26 mouse cellular contexts compared by ENCODE assay signal in the genomic region with DNA sequence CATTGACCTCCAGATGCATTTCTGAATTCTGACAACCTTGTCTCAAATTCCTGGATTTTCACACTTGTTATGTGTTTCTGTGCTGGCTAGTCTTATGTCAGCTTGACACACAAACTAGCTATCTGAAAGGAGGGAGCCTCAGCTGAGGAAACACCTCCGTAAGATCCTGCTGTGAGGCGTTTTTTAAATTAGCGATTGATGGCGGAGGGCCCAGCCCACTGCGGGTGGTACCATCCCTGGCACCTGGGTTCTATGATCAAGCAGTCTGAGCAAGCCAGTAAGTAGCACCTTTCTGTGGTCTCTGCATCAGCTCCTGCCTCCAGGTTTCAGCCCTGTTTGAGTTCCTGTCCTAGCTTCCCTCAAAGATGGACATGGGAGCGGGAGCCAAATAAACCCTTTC.
DNase-seq lines count a peak whose midpoint lies in the region; ATAC-seq and TF ChIP-seq lines count a peak whose summit lies in the region.
"Had no signal": no experiment of that assay in that cellular context is flagged by ENCODE, and none has a peak within 500 bp of the region (broad histone marks: within the 10 kb centered on the region; RNA-seq: fewer than 3 reads in every experiment).

No protein-coding gene starts in this region.

- H3K27ac ChIP-seq in limb, embryonic 10.5 days: no peak overlapping the region
- H3K27ac ChIP-seq in lung, postnatal 0 days (ENCODE audit: low read length): no peak overlapping the region
- H3K27ac ChIP-seq: embryonic facial prominence, embryonic 12.5 days; heart, adult 2 months; hindbrain, embryonic 14.5 days; liver, embryonic 14.5 days; stomach, embryonic 15.5 days had no signal

- no peak for TF ChIP-seq EP300 in lung, postnatal 0 days (IDR thresholded peaks at IDR 0.05)

- no peak overlapping the region for H3K4me3 ChIP-seq in limb, embryonic 10.5 days
- no peak overlapping the region for H3K4me3 ChIP-seq in lung, postnatal 0 days (ENCODE audit: low read depth, low read length)
- H3K4me3 ChIP-seq: embryonic facial prominence, embryonic 12.5 days; heart, adult 2 months; heart, embryonic 12.5 days; stomach, embryonic 15.5 days had no signal

- peak; percentile 77 for DNase-seq in heart, adult 11 months
- no peak for DNase-seq in heart, postnatal 25 days (ENCODE audit: low spot score)
- DNase-seq in cerebellum, adult 18-20 months: peak; percentile 26 to 57
- peak; percentile 60 for DNase-seq in cerebellum, adult 9-11 months
- no peak for DNase-seq in limb, embryonic 10.5 days (ENCODE audit: low spot score)
- no peak for DNase-seq in thymus, postnatal 36 days
- no peak for DNase-seq in lung, postnatal 0 days (ENCODE audit: low spot score)
- DNase-seq: adrenal gland, postnatal 14 days; embryo, embryonic 11 days; gastrocnemius, postnatal 36 days; heart, adult 2 months; kidney, adult 9 months; kidney, postnatal 10 days; lung, adult 2 months; lung, postnatal 14 days; midbrain, embryonic 14.5 days; right cerebral cortex, postnatal 14 days; thymus, postnatal 25 days had no signal

- no peaks in the 10 kb centered on the region for H3K9me3 ChIP-seq in limb, embryonic 10.5 days (replicated peaks)
- no peaks in the 10 kb centered on the region for H3K9me3 ChIP-seq in lung, postnatal 0 days (ENCODE audit: low read length)
- H3K9me3 ChIP-seq: embryonic facial prominence, embryonic 12.5 days; heart, embryonic 12.5 days; stomach, embryonic 15.5 days had no signal

- peaks cover 66% of the 10 kb centered on the region for H3K4me1 ChIP-seq in limb, embryonic 10.5 days
- no peaks in the 10 kb centered on the region for H3K4me1 ChIP-seq in lung, postnatal 0 days (ENCODE audit: insufficient read depth, low read depth, low read length)

- no peak overlapping the region for H3K4me2 ChIP-seq in lung, postnatal 0 days (replicated peaks; ENCODE audit: low read depth, low read length)
- H3K4me2 ChIP-seq: embryonic facial prominence, embryonic 12.5 days; heart, embryonic 12.5 days; hindbrain, embryonic 14.5 days; stomach, embryonic 15.5 days had no signal

- ATAC-seq in lung, postnatal 0 days: no peak
- ATAC-seq: CD4-positive, CD25-positive, alpha-beta regulatory T cell, adult 4 months; forebrain, embryonic 14.5 days; intestine, postnatal 0 days had no signal

- H3K36me3 ChIP-seq in limb, embryonic 10.5 days: no peaks in the 10 kb centered on the region
- H3K36me3 ChIP-seq in lung, postnatal 0 days (ENCODE audit: insufficient read depth, low read length): no peaks in the 10 kb centered on the region
- H3K36me3 ChIP-seq: embryonic facial prominence, embryonic 12.5 days; heart, embryonic 12.5 days; stomach, embryonic 15.5 days had no signal

- TF ChIP-seq CTCF in lung, postnatal 0 days (IDR thresholded peaks at IDR 0.05): no peak

- intact Hi-C loops in heart, postnatal 25 days (cut with DNase I): no loop called here

- H3K27me3 ChIP-seq in limb, embryonic 10.5 days (ENCODE audit: low read depth, poor library complexity, severe bottlenecking): no peaks in the 10 kb centered on the region
- no peaks in the 10 kb centered on the region for H3K27me3 ChIP-seq in lung, postnatal 0 days (replicated peaks; ENCODE audit: insufficient read depth, low read length)
- H3K27me3 ChIP-seq: embryonic facial prominence, embryonic 12.5 days; heart, embryonic 12.5 days; stomach, embryonic 15.5 days had no signal

- WGBS in limb, embryonic 10.5 days: 76% methylated on average over 6 of the region's 6 CpGs
- 80% methylated on average over 6 of the region's 6 CpGs for WGBS in lung, postnatal 0 days

- no peak overlapping the region for H3K9ac ChIP-seq in lung, postnatal 0 days (replicated peaks; ENCODE audit: low read depth)
- H3K9ac ChIP-seq: embryonic facial prominence, embryonic 12.5 days; heart, embryonic 12.5 days; hindbrain, embryonic 14.5 days; liver, embryonic 14.5 days; stomach, embryonic 15.5 days had no signal

Comparison
In these comparisons a context has a peak if more than half of its experiments do, and no peak if none do; other contexts are left out.
1. DNase-seq: peak in heart, adult 11 months (single experiment), cerebellum, adult 18-20 months (2 of 2) and cerebellum, adult 9-11 months (single experiment); none in heart, postnatal 25 days (single experiment), limb, embryonic 10.5 days (single experiment), thymus, postnatal 36 days (0 of 2) and lung, postnatal 0 days (single experiment).